Mouse (Mus musculus): Measurements from ENCODE around the gene Cldn18. TPM values are rescaled to one million over a fixed set of nuclear protein-coding genes. Genes with fewer than 3 reads are reported as not detected.

The Cldn18 gene
- polyA plus RNA-seq, 1 experiment from 2014 or later: 3.5 TPM

DNA sequence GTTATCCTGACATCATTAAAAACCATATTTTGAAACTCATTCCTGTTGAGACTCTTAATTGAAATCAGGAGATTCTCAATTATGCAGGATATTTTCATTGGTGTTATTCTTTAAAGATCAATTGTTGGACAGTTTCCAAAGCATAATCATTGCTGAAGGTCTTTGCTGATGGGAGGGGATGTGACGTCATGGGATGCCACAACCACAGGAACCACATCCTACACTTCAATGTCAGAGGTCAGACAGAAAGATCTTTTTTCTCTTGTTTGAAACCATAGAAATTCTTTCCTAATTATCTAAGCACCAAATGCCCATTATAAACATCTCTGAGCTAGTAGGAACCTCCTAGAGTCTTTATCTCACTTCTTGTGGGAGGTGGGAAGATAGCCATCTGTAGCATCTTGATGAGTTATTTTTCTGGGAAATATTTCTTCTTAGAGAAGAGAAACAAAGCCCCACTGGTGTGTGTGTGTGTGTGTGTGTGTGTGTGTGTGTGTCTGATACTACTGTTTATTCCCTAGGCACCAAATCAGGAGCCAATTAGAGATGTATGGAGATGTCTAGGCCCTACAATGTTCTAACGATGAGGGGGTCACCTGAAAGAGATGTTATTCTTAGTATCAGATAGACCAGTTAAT lies 17.2 kb downstream of the Cldn18 start:
- DNase-seq (ENCODE audit: low spot score) (no peak), ATAC-seq (replicated peaks; ENCODE audit: low FRiP score, low TSS enrichment, low read depth) (no peak)
- H3K9me3 ChIP-seq (ENCODE audit: control insufficient read depth, low read length): no peaks in the 10 kb centered on the region
- 81% methylated on average over 2 of the region's 2 CpGs for WGBS
- H3K9ac ChIP-seq (ENCODE audit: low read length): no peak overlapping the region
- no peaks in the 10 kb centered on the region for H3K36me3 ChIP-seq (ENCODE audit: control insufficient read depth, insufficient read depth, low read length)
- H3K27ac ChIP-seq (ENCODE audit: low read depth): no peak overlapping the region
- no peak overlapping the region for H3K4me2 ChIP-seq (ENCODE audit: low read length)
- H3K27me3 ChIP-seq (replicated peaks; ENCODE audit: control insufficient read depth, insufficient read depth, low read length): no peaks in the 10 kb centered on the region
- H3K4me3 ChIP-seq (ENCODE audit: low read depth, low read length): no peak overlapping the region
- no peaks in the 10 kb centered on the region for H3K4me1 ChIP-seq (replicated peaks; ENCODE audit: control insufficient read depth, insufficient read depth, low read length)

- Histone ChIP-seq H3K36me3 (ENCODE audit: control insufficient read depth, insufficient read depth, low read length) (no peaks in the 10 kb centered on the region), H3K4me1 (replicated peaks; ENCODE audit: control insufficient read depth, insufficient read depth, low read length) (no peaks in the 10 kb centered on the region), H3K9me3 (ENCODE audit: control insufficient read depth, low read length) (no peaks in the 10 kb centered on the region), H3K27ac (ENCODE audit: low read depth) (no peak overlapping the region), H3K9ac (ENCODE audit: low read length) (no peak overlapping the region), H3K4me2 (ENCODE audit: low read length) (no peak overlapping the region), H3K27me3 (replicated peaks; ENCODE audit: control insufficient read depth, insufficient read depth, low read length) (no peaks in the 10 kb centered on the region), H3K4me3 (ENCODE audit: low read depth, low read length) (no peak overlapping the region)
- no peak for DNase-seq (ENCODE audit: low spot score)
- 62% methylated on average over 7 of the region's 7 CpGs for WGBS
- no peak for ATAC-seq (replicated peaks; ENCODE audit: low FRiP score, low TSS enrichment, low read depth)
Observed at GRCm38 (mm10) chr9:99694961-99695360, 22.1 kb downstream of the Cldn18 start.

DNA sequence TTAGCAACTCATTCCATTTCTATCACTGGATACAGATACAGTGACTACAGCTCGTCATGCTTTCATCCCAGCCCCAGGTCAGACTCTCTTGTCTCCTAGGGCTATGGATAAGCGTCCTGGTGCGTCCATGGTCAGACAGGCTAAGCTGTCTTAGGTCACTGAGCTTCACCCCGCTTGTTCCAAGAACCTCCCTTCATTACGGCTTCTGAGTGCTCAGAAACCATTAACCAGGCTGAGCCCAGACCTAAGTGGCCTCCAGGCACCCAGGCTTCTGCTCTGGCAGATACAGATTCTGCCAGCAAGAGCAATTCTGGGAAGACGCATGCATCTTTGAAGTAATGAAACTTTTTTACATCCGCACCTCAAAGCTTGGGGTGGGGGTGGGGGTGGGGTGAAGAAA lies 26.7 kb downstream of the Cldn18 start:
- ATAC-seq (replicated peaks; ENCODE audit: low FRiP score, low TSS enrichment, low read depth): no peak
- no peaks in the 10 kb centered on the region for H3K4me1 ChIP-seq (replicated peaks; ENCODE audit: control insufficient read depth, insufficient read depth, low read length)
- no peak overlapping the region for H3K4me3 ChIP-seq (ENCODE audit: low read depth, low read length)
- no peak overlapping the region for H3K9ac ChIP-seq (ENCODE audit: low read length)
- DNase-seq (ENCODE audit: low spot score): no peak
- no peaks in the 10 kb centered on the region for H3K9me3 ChIP-seq (ENCODE audit: control insufficient read depth, low read length)
- WGBS: 81% methylated on average over 7 of the region's 7 CpGs
- H3K4me2 ChIP-seq (ENCODE audit: low read length): no peak overlapping the region
- H3K27me3 ChIP-seq (replicated peaks; ENCODE audit: control insufficient read depth, insufficient read depth, low read length): no peaks in the 10 kb centered on the region
- H3K36me3 ChIP-seq (ENCODE audit: control insufficient read depth, insufficient read depth, low read length): no peaks in the 10 kb centered on the region
- no peak overlapping the region for H3K27ac ChIP-seq (ENCODE audit: low read depth)

DNA sequence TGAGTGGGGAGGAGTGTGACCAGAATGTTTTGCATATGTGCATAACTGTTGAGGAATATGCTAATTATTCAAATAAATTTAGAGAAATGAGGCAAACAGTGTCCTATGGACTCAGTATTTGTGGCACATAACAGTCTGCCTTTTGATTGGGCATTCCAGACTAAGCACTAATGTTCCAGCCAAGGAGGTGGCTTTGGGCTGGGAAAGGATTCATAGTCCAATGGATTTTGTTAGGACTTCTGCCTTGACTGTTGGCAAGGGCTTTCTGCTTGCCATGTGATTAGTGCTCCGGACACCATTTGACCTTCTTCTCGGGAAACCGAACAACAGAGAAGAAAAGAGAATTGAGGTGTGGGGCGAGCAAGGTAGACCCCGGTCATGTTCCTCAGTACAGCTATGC lies 27.3 kb downstream of the Cldn18 start:
- no peaks in the 10 kb centered on the region for H3K36me3 ChIP-seq (ENCODE audit: control insufficient read depth, insufficient read depth, low read length)

GRCm38 (mm10) chr9:99685536-99686231 lies 31.4 kb downstream of the Cldn18 start:
- H3K4me1 ChIP-seq (replicated peaks; ENCODE audit: control insufficient read depth, insufficient read depth, low read length): no peaks in the 10 kb centered on the region
- 69% methylated on average over 5 of the region's 5 CpGs for WGBS
- ATAC-seq (replicated peaks; ENCODE audit: low FRiP score, low TSS enrichment, low read depth): no peak
- no peak for DNase-seq (ENCODE audit: low spot score)
- no peak overlapping the region for H3K27ac ChIP-seq (ENCODE audit: low read depth)
- H3K4me3 ChIP-seq (ENCODE audit: low read depth, low read length): no peak overlapping the region
- H3K9me3 ChIP-seq (ENCODE audit: control insufficient read depth, low read length): no peaks in the 10 kb centered on the region
- no peak overlapping the region for H3K9ac ChIP-seq (ENCODE audit: low read length)
- no peak overlapping the region for H3K4me2 ChIP-seq (ENCODE audit: low read length)
- H3K27me3 ChIP-seq (replicated peaks; ENCODE audit: control insufficient read depth, insufficient read depth, low read length): no peaks in the 10 kb centered on the region
- no peaks in the 10 kb centered on the region for H3K36me3 ChIP-seq (ENCODE audit: control insufficient read depth, insufficient read depth, low read length)

More for the DNA sequence above, 27.3 kb downstream of the Cldn18 start:
- no peak overlapping the region for H3K9ac ChIP-seq (ENCODE audit: low read length)
- no peak for DNase-seq (ENCODE audit: low spot score)
- 95% methylated on average over 5 of the region's 5 CpGs for WGBS
- no peak overlapping the region for H3K27ac ChIP-seq (ENCODE audit: low read depth)
- no peak for ATAC-seq (replicated peaks; ENCODE audit: low FRiP score, low TSS enrichment, low read depth)
- H3K4me3 ChIP-seq (ENCODE audit: low read depth, low read length): no peak overlapping the region
- H3K27me3 ChIP-seq (replicated peaks; ENCODE audit: control insufficient read depth, insufficient read depth, low read length): no peaks in the 10 kb centered on the region
- no peaks in the 10 kb centered on the region for H3K9me3 ChIP-seq (ENCODE audit: control insufficient read depth, low read length)
- H3K4me2 ChIP-seq (ENCODE audit: low read length): no peak overlapping the region
- H3K4me1 ChIP-seq (replicated peaks; ENCODE audit: control insufficient read depth, insufficient read depth, low read length): no peaks in the 10 kb centered on the region

DNA sequence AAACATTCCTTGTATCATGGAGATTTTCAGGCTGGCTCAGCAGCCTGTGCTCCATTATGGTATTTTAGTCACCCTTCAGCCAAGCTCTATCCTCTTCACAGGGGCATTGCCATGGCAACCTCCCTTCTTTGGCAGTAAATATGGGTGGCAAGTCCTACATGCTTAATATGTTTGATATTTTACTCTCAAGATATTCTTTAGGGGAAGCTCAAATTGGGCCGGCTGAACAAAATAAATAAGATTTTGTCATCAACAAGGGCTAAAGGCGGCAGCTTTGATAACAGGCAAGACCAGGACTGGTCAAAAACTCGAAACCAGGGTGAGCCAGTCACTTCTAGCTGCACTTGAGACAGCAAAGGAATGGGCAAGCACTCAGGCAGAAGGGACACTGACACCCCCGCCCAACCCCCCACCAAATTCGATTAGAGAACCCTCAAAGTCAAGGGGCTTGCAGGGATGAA lies 32.0 kb downstream of the Cldn18 start:
- WGBS: 64% methylated on average over 5 of the region's 5 CpGs
- no peak overlapping the region for H3K4me3 ChIP-seq (ENCODE audit: low read depth, low read length)
- no peak overlapping the region for H3K9ac ChIP-seq (ENCODE audit: low read length)
- H3K27me3 ChIP-seq (replicated peaks; ENCODE audit: control insufficient read depth, insufficient read depth, low read length): no peaks in the 10 kb centered on the region
- no peak for DNase-seq (ENCODE audit: low spot score)
- H3K4me2 ChIP-seq (ENCODE audit: low read length): no peak overlapping the region
- H3K36me3 ChIP-seq (ENCODE audit: control insufficient read depth, insufficient read depth, low read length): no peaks in the 10 kb centered on the region
- no peak for ATAC-seq (replicated peaks; ENCODE audit: low FRiP score, low TSS enrichment, low read depth)
- no peaks in the 10 kb centered on the region for H3K9me3 ChIP-seq (ENCODE audit: control insufficient read depth, low read length)
- H3K4me1 ChIP-seq (replicated peaks; ENCODE audit: control insufficient read depth, insufficient read depth, low read length): no peaks in the 10 kb centered on the region
- H3K27ac ChIP-seq (ENCODE audit: low read depth): no peak overlapping the region

- Histone ChIP-seq H3K4me1 (replicated peaks; ENCODE audit: control insufficient read depth, insufficient read depth, low read length) (no peaks in the 10 kb centered on the region), H3K27me3 (replicated peaks; ENCODE audit: control insufficient read depth, insufficient read depth, low read length) (no peaks in the 10 kb centered on the region), H3K36me3 (ENCODE audit: control insufficient read depth, insufficient read depth, low read length) (no peaks in the 10 kb centered on the region), H3K9me3 (ENCODE audit: control insufficient read depth, low read length) (no peaks in the 10 kb centered on the region), H3K9ac (ENCODE audit: low read length) (no peak overlapping the region), H3K4me2 (ENCODE audit: low read length) (no peak overlapping the region), H3K4me3 (ENCODE audit: low read depth, low read length) (no peak overlapping the region), H3K27ac (ENCODE audit: low read depth) (no peak overlapping the region)
- DNase-seq (ENCODE audit: low spot score): no peak
- no peak for ATAC-seq (replicated peaks; ENCODE audit: low FRiP score, low TSS enrichment, low read depth)
- 85% methylated on average over 21 of the region's 21 CpGs for WGBS
Observed at GRCm38 (mm10) chr9:99681980-99682570, 35.0 kb downstream of the Cldn18 start.

GRCm38 (mm10) chr9:99675714-99676113 lies 41.4 kb downstream of the Cldn18 start:
- Histone ChIP-seq H3K36me3 (ENCODE audit: control insufficient read depth, insufficient read depth, low read length) (peaks cover 3% of the 10 kb centered on the region; the same call in 1 of the 2 replicates), H3K4me1 (replicated peaks; ENCODE audit: control insufficient read depth, insufficient read depth, low read length) (no peaks in the 10 kb centered on the region), H3K9ac (ENCODE audit: low read length) (no peak overlapping the region), H3K27me3 (replicated peaks; ENCODE audit: control insufficient read depth, insufficient read depth, low read length) (no peaks in the 10 kb centered on the region), H3K9me3 (ENCODE audit: control insufficient read depth, low read length) (no peaks in the 10 kb centered on the region), H3K27ac (ENCODE audit: low read depth) (no peak overlapping the region), H3K4me3 (ENCODE audit: low read depth, low read length) (no peak overlapping the region), H3K4me2 (ENCODE audit: low read length) (no peak overlapping the region)
- ATAC-seq (replicated peaks; ENCODE audit: low FRiP score, low TSS enrichment, low read depth) (no peak), DNase-seq (ENCODE audit: low spot score) (no peak)
- WGBS: 81% methylated on average over 3 of the region's 3 CpGs

Measured in intestine, embryonic 14.5 days (tissue).